Mouse (Mus musculus) left cerebral cortex, adult 18-20 months (tissue): ENCODE measurements around the gene Ssu72. TPM values are rescaled to one million over a fixed set of nuclear protein-coding genes. Genes with fewer than 3 reads are reported as not detected.
A peak's percentile ranks its signal among the peaks of the same experiment; 100 is the strongest.
"Not testable (repeated sequence)": the region's sequence is repeated elsewhere in the genome, so short reads cannot be mapped to it uniquely, and the experiment has no call there.

ENCODE experiments used
- DNase-seq, 2 experiments: peaks; one replicate each; pipeline ENCODE4 v3.0.0; 2021 to 2022; ENCODE audit warnings: low spot score in 2 of 2, mixed read lengths in 1 of 2
- long read RNA-seq, 2 experiments: library from polyadenylated mRNA; stranded (forward); transcript quantifications; one replicate each; pipeline ENCODE4 v2.0.0; 2021
- total RNA-seq, 2 experiments: library from RNA; stranded (reverse); gene quantifications; 2 replicates each; pipeline ENCODE4 v1.2.3; 2021

Ssu72 gene
- total RNA-seq = 10 to 100 TPM; 90.6 to 97.4 TPM
- long read RNA-seq, experiment 1, transcript Ssu72-201 (5 exons, 1,472 nt) = major isoform, 89 of 121 reads
- long read RNA-seq, experiment 1, transcript Ssu72-202 (4 exons, 874 nt) = minor isoform, 5 of 121 reads
- long read RNA-seq, experiment 1, transcript Ssu72-203 (2 exons, 1,555 nt) = minor isoform, 6 of 121 reads
- long read RNA-seq, experiment 1, partial matches to known transcripts = 1 of 121 reads
- long read RNA-seq, experiment 1, other reads (novel, unspliced or antisense) = 20 of 121 reads
- long read RNA-seq, experiment 2, transcript Ssu72-202 (4 exons, 874 nt) = minor isoform, 6 of 122 reads
- long read RNA-seq, experiment 2, transcript Ssu72-201 (5 exons, 1,472 nt) = major isoform, 99 of 122 reads
- long read RNA-seq, experiment 2, partial matches to known transcripts = 12 of 122 reads
- long read RNA-seq, experiment 2, other reads (novel, unspliced or antisense) = 4 of 122 reads

DNA sequence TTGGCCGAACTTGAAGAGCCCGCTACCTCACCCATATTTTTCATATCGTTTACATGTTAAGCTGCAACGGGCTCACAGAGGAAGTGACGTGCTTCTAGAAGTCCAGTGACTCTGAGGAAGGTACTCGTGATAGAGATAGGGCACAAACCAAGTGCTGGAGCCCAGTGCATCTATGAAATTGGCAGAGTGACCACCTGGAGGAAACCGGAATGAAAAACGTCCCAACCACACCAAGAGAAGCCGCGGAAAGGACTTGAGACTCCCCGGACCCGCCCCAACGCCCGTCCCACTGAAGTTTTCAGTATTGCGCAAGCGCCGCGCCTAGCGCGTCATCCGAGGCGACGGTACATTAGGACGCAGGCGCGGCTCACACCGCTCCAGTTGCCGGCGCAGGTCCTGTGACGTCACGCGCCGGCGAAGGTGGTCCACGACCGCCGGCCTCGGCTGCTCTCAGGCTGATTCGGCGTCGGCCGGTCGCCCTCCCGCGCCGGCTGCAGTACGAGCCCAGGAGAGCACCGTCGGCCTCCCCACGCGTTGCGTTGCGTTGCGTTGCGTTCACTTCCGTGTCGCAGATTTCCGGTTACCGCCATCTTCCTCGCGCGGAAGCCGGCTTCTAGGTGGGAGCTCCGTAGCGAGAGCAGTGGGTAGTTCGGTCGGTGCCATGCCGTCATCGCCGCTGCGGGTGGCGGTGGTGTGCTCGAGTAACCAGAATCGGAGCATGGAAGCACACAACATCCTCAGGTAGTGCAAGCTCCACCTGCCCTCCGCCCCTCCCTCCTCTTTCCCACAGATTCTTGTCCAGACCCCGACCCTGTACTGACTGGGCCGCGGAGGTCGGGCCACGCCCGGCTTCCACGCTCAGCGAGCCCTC is at the start of gene Ssu72:
Ssu72 (plus strand) TSS at position 80 of the 871 bp plus-strand sequence.
- peak; percentile 93 to 96 for DNase-seq

DNA sequence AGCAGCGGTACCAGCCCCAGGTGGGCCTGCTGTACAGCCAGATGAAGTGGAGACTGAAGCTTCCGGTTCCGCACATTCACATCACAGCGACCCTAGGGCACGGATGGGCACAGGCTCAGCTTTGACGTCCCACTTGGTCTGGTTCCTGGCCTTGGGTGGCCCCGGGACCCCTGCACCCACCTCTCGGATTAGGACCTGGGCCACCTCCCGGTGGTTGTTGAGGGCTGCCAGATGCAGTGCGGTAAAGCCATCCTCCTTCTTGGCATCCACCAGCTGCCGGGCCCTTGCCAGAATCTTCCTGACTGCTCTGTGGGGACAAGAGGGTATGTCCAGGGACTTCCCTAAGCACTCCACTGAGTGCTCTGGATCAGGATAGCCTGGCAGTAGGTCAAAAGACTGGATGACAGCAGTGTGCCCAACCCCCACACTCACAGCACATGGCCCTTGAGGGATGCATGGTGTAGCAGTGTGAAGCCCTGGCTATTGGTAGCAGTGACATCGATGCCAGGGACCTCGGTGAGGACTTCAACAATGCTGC is 48.3 kb upstream of the Ssu72 start:
- no peak for DNase-seq

DNA sequence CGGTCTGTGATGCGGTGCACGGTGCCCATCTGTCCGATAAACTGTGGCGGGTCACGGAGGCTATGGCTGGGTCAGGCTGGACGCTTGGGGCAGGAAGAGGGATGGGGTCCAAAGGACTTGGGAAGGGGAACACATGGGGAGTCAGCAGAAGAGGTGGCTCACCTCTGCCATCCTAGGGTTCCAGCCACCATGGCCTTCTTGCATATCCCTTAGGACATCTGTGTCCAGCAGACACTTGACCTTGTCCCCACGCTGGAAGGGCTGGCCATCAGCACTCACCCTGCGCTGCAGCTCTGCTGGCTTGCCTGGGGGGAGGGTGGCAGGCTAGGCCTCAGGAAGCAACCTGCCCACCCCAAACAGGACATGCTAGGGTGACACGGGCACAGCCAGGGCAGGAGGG is 45.6 kb upstream of the Ssu72 start:
- DNase-seq = no peak

GRCm38 (mm10) chr4:155660641-155661040 is 44.0 kb upstream of the Ssu72 start:
- no peak for DNase-seq

DNA sequence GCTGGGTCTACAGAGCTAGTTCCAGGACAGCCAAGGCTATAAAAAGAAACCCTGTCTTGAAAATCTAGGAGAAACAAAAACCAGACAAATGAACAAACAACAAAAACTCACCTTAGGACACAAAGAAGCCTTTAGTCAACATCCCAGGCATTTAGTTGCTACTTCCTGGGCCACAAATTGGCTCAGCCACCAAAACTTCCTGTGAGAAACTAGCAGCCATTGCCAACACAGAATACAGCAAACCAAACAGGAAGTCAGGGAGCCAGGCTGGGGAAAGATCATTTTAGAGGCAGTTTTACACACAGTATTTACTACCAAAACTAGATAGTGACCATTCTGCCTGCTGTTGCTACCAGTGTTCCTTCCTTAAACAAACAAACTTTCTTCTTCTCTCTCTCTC is 37.7 kb upstream of the Ssu72 start:
- no peak for DNase-seq

DNA sequence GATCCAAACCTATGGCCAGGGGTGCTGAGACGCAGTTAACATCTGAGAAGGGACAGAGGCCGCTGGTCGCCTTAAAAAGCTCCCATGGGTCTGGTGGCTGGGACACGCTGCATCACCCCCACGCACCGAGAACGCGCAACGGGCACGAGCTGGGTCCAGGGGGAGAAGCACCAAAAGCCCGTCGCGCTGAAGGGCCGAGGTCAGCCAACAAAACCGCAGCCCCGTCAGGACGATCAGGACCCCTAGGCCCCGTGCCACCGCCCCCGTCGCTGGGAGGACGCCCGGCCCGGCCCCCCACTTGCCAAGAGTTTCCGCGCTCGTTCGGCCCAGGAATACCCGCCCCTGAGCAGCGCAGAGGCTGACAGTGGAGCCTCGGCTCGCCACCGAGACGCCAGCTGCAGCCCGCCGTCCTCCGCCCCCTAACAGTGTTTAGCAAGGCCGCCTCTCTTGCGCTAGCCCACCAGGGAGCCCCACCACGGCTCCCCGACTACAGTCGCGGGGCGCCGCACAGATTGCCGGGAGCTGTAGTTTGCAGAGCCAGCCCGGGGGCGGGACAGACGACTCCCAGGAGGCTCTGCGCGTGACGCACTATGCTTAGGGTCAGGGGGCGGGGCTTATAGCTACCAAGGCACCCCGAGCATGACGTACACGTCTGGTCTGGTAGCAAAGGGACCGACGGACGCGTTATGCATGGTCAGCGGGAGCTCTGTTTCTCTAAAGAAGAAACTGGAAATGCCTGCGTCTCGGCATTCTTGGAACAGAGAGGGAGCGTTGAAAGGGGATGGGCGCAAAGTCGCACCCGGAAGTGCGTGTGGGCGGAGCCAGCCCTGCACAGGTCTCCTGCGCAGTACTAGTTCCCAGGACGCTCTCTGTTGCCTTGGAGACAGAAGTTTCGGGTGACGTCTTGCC is 35.7 kb upstream of the Ssu72 start, which contains the start of gene Mib2:
Mib2 (minus strand) TSS at position 510 of the 909 bp plus-strand sequence.
- DNase-seq = peak; percentile 97

- no peak for DNase-seq
These were observed 35.0 kb upstream of the Ssu72 start for GRCm38 (mm10) chr4:155669598-155670075.

GRCm38 (mm10) chr4:155670236-155670635 is 34.4 kb upstream of the Ssu72 start:
- not testable (repeated sequence) for DNase-seq

DNA sequence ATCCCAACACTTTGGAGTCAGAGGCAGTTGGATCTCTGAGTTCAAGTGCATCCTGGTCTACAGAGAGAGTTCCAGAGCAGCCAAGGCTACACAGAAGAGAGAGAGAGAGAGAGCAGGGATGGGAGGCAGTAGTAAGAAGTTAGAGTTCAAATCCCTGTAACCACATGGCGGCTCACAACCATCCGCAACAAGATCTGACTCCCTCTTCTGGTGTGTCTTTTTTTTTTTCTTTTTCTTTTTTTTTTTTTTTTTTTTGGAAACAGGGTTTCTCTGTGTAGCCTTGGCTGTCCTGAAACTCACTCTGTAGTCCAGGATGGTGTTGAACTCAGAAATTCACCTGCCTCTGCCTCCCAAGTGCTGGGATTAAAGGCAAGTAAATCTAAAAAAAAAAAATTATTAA is 32.5 kb upstream of the Ssu72 start:
- no peak for DNase-seq

DNA sequence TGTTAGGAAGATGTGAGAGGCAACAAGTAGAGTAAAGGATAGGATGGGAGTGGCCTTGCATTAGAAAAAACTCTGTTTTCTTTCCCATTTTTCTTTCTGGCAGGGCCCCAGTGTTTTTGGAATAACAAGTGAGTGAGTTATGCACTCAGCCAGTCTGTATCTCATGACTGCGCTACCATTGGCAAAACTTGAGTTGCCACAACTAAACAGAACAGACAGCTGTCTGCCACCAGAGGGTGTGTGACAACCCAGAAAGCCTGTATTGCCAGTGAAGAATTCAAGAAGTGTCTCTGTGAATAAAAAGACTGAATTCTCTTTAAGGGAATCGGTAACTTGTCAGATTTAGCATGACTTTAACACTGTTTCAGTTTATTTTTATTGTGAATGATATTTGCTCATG is 28.6 kb upstream of the Ssu72 start:
- no peak for DNase-seq

DNA sequence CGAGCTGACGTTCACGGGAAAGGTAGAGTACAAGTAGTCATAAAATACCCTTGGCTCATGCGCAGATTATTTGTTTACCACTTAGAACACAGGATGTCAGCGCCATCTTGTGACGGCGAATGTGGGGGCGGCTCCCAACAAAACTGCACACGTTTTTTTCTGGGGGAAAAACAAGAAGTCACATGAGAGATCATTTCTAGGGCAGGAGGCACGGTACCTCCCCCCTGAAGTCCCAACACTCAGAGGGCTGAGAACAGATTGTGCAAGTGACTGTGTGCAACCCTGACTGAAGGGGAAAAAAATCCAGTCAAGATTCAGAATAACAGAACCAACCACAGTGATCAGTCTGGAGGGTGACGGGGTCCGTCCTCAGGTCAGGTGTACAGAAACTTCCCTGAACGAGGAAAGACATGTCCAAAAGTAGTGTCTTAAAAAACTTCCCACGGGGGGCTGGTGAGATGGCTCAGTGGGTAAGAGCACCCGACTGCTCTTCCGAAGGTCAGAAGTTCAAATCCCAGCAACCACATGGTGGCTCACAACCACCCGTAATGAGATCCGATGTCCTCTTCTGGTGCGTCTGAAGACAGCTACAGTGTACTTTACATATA is 20.8 kb upstream of the Ssu72 start:
- DNase-seq = not testable (repeated sequence)

GRCm38 (mm10) chr4:155687764-155688163 is 16.8 kb upstream of the Ssu72 start:
- DNase-seq = not testable (repeated sequence)

DNA sequence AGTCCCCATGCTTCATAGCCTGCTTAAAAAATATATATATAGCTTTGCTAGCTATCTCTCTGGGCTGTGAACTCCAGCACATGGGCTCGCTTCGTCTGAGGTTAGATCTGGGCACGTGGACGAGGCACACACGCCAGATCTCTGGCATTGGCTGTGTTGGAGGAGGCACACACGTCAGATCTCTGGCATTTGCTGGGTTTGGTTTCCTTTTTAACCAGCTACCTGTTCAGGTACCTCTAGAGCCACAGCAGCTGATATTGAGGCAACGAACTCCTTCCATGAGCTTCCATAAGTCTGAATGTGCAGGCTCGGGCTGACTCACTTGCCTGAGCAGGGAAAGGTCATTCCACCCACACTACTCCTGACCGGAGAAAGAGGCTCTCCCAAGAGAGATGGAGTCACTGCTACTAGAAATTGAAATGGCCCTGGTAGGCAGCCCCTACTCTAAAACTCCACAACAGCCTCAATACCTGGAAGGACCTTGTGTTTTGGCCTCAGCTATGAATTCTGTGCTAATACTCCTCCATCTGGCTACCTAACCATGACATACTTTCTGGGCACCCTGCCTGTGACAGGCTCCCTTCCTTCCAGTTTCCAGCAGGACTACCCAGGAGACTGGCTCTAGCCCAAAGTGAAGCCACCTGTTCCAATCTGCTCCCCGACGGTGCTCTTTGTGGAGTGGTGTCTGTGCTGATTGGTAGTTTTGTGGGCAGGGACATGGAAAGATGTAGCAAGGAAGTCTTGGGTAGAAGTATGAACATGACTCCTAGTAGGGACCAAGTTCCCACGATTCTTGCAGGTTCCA is 13.8 kb upstream of the Ssu72 start:
- DNase-seq = no peak

DNA sequence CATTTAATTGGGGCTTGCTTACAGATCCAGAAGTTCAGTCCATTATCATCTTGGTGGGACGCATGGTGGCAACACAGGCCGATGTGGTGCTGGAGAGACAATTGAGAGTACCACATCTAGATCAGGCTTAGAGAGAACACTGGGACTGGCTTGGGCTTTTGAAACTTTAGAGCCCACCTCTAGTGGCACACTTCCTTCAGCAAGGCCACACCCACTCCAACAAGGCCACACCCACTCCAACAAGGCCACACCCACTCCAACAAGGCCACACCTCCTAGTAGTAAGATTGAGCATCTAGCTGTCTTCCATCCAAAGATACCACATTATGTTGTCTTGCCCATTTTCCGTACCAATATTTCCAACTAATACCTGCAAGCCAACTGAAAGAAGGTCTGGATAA is 12.2 kb upstream of the Ssu72 start:
- DNase-seq = no peak

GRCm38 (mm10) chr4:155694111-155694481 is 10.5 kb upstream of the Ssu72 start, which contains the start of gene Fndc10:
TSS of gene Fndc10 (plus strand) at chr4:155694342.
- peak in 1 of 2 experiments; percentile 78 for DNase-seq

GRCm38 (mm10) chr4:155694482-155695401 is 9.9 kb upstream of the Ssu72 start:
- peak; percentile 77 to 83 for DNase-seq

DNA sequence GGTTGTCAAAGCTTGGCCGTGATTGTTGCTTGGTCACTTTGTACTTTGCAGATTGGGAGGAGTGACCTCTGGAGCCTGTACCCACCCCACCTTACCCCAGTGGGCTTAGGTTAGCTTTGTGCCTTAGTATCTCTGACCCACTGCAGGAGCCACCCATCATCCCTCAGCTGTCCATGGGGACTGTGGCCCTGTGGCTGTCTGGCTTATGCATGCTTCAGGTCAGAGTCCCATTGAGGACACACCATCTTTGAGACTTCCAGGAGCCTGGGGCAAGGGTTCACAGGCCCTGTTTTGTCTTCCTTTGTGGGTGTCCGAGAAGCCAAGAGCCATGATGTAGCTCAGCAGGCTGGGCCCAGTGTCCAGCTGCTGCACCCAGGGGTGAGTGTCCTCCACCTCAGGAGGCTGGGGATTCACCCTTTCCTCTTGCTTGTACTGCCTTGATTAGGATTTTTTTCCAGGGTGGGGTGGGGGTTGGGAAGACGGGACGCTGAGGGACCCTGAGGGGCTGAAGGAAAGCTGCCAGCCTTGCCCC is 9.0 kb upstream of the Ssu72 start:
- no peak for DNase-seq
